Mouse (Mus musculus) spleen, embryonic (tissue): Measurements from ENCODE around the gene Ang5.
"Not testable (repeated sequence)": the region's sequence is repeated elsewhere in the genome, so short reads cannot be mapped to it uniquely, and the experiment has no call there.

ENCODE experiments used
- CTCF ChIA-PET: fragments of 350-600 bp; sonication (Branson Sonifier 250); formaldehyde crosslinking; loops from one replicate; lab custom pipeline; 2022; lab: Charles Lee

Gene Ang5

GRCm38 (mm10) chr14:43956769-43957168 lies at the start of gene Ang5:
Gene Ang5, plus strand, starts transcription at chr14:43957069.
- CTCF ChIA-PET: not testable (repeated sequence)

GRCm38 (mm10) chr14:43918214-43918613 lies 38.7 kb upstream of the Ang5 start:
- CTCF ChIA-PET: not testable (repeated sequence)

- CTCF ChIA-PET: not testable (repeated sequence)
Observed at GRCm38 (mm10) chr14:43923459-43923858, 33.4 kb upstream of the Ang5 start, which contains the start of gene Ear10. Gene Ear10, minus strand, starts transcription at chr14:43923559.

GRCm38 (mm10) chr14:43924688-43925403 lies 32.0 kb upstream of the Ang5 start, which contains the start of gene Gm8113:
Gene Gm8113, plus strand, starts transcription at chr14:43925390.
- CTCF ChIA-PET: not testable (repeated sequence)

- CTCF ChIA-PET: not testable (repeated sequence)
Observed at GRCm38 (mm10) chr14:43925404-43925950, 31.4 kb upstream of the Ang5 start.

- CTCF ChIA-PET: not testable (repeated sequence)
Observed at GRCm38 (mm10) chr14:43932991-43933390, 23.9 kb upstream of the Ang5 start.

- CTCF ChIA-PET: not testable (repeated sequence)
Observed at GRCm38 (mm10) chr14:43933399-43933798, 23.5 kb upstream of the Ang5 start.

- CTCF ChIA-PET: not testable (repeated sequence)
Observed at GRCm38 (mm10) chr14:43953382-43953781, 3.5 kb upstream of the Ang5 start.

- CTCF ChIA-PET: not testable (repeated sequence)
Observed at GRCm38 (mm10) chr14:43955074-43955473, 1.8 kb upstream of the Ang5 start.

- CTCF ChIA-PET: no interaction called here
Observed at GRCm38 (mm10) chr14:43983454-43983853, 26.6 kb downstream of the Ang5 start.

GRCm38 (mm10) chr14:43983897-43984296 lies 27.0 kb downstream of the Ang5 start:
- CTCF ChIA-PET: interaction anchor here (0.7 kb wide), 1 partner anchor 13 kb away, joined by 10 read pairs; no protein-coding TSS in a partner anchor

GRCm38 (mm10) chr14:43986147-43986546 lies 29.3 kb downstream of the Ang5 start:
- CTCF ChIA-PET: no interaction called here

GRCm38 (mm10) chr14:43987404-43987803 lies 30.5 kb downstream of the Ang5 start:
- CTCF ChIA-PET: not testable (repeated sequence)

GRCm38 (mm10) chr14:43998455-43999000 lies 41.7 kb downstream of the Ang5 start:
- CTCF ChIA-PET: not testable (repeated sequence)

GRCm38 (mm10) chr14:44001600-44001999 lies 44.7 kb downstream of the Ang5 start:
- CTCF ChIA-PET: no interaction called here

GRCm38 (mm10) chr14:44002169-44002568 lies 45.3 kb downstream of the Ang5 start, which contains the start of gene Ang6:
Gene Ang6, minus strand, starts transcription at chr14:44002269.
- CTCF ChIA-PET: no interaction called here

GRCm38 (mm10) chr14:44008021-44008420 lies 51.2 kb downstream of the Ang5 start:
- CTCF ChIA-PET: not testable (repeated sequence)

GRCm38 (mm10) chr14:44009686-44010085 lies 52.8 kb downstream of the Ang5 start:
- CTCF ChIA-PET: not testable (repeated sequence)
